Mouse (Mus musculus) bone marrow, adult 2 months (tissue): ENCODE measurements at regions not wholly inside any gene's neighbourhood (a gene's known extent, or its start where the extent isn't known, plus 50 kb on each side); places are given as distances from the start of the nearest gene placed in this dataset.

ENCODE experiments used
- H3K27ac ChIP-seq: fragments of 200-500 bp; 2 replicates; pipeline ENCODE4 v1.5.1; 2012; ENCODE audit warnings: low read depth, mild to moderate bottlenecking, control low read depth, inconsistent platforms, low read length; ENCODE audit not compliant: control insufficient read depth, poor library complexity, insufficient read depth
- H3K4me1 ChIP-seq: fragments of 200-500 bp; 2 replicates; pipeline ENCODE4 v1.6.1; 2011; ENCODE audit warnings: low read length; ENCODE audit not compliant: control insufficient read depth, insufficient read depth
- H3K4me3 ChIP-seq: fragments of 200-500 bp; replicated peaks from 2 replicates; pipeline ENCODE3; 2011; ENCODE audit warnings: mild to moderate bottlenecking, low read depth, low read length, control low read depth; ENCODE audit not compliant: control insufficient read depth
- CTCF ChIP-seq: fragments of 200-500 bp; IDR thresholded peaks from 2 replicates; pipeline ENCODE4 v1.5.1; 2011; ENCODE audit warnings: low read length, control low read depth; ENCODE audit not compliant: control insufficient read depth, insufficient read depth
- POLR2A ChIP-seq: fragments of 200-500 bp; IDR thresholded peaks from 2 replicates; pipeline ENCODE4 v1.6.1; 2011; ENCODE audit warnings: low read depth, mild to moderate bottlenecking, control low read depth, low read length, borderline replicate concordance; ENCODE audit not compliant: control insufficient read depth
- WGBS: fragments of 180-500 bp; shearing (Covaris S2); methylation state at CpG from one replicate; pipeline ENCODE4 v1.1.7; 2018; 5-methylcytosine and 5-hydroxymethylcytosine counted together

- Histone ChIP-seq H3K4me1 (no peaks in the 10 kb centered on the region), H3K4me3 (no peak overlapping the region), H3K27ac (no peak overlapping the region)
- TF ChIP-seq CTCF (no peak), POLR2A (no peak)
- 50% methylated on average over 2 of the region's 2 CpGs for WGBS
Observed at GRCm38 (mm10) chr7:111268197-111268596, 185.4 kb upstream of the Eif4g2 start.

- TF ChIP-seq CTCF (no peak), POLR2A (no peak)
- Histone ChIP-seq H3K27ac (no peak overlapping the region), H3K4me3 (no peak overlapping the region), H3K4me1 (peaks cover 4% of the 10 kb centered on the region)
- WGBS = 65% methylated on average over 1 of the region's 1 CpGs
Observed at GRCm38 (mm10) chr7:111263302-111263701, 180.5 kb upstream of the Eif4g2 start.

GRCm38 (mm10) chr7:111259630-111260574, 177.1 kb upstream of the Eif4g2 start:
- Histone ChIP-seq H3K4me1 (peaks cover 4% of the 10 kb centered on the region), H3K27ac (peak overlapping the region; percentile 29), H3K4me3 (no peak overlapping the region)
- TF ChIP-seq CTCF (no peak), POLR2A (no peak)
- 64% methylated on average over 11 of the region's 11 CpGs for WGBS

- WGBS = 86% methylated on average over 2 of the region's 2 CpGs
- Histone ChIP-seq H3K4me3 (no peak overlapping the region), H3K4me1 (peaks cover 4% of the 10 kb centered on the region), H3K27ac (no peak overlapping the region)
- no peak for TF ChIP-seq CTCF
- TF ChIP-seq POLR2A = no peak
Observed at GRCm38 (mm10) chr7:111257842-111258241, 175.0 kb upstream of the Eif4g2 start.

GRCm38 (mm10) chr7:111256199-111256598, 173.4 kb upstream of the Eif4g2 start:
- 71% methylated on average over 2 of the region's 2 CpGs for WGBS

GRCm38 (mm10) chr7:111249606-111250005, 166.8 kb upstream of the Eif4g2 start:
- Histone ChIP-seq H3K4me3 (no peak overlapping the region), H3K4me1 (no peaks in the 10 kb centered on the region), H3K27ac (no peak overlapping the region)
- WGBS = 28% methylated on average over 5 of the region's 5 CpGs
- peak; percentile 95 for TF ChIP-seq CTCF
- no peak for TF ChIP-seq POLR2A

More at GRCm38 (mm10) chr7:111256199-111256598, 173.4 kb upstream of the Eif4g2 start:
- no peak for TF ChIP-seq CTCF
- no peak for TF ChIP-seq POLR2A
- Histone ChIP-seq H3K4me1 (peaks cover 4% of the 10 kb centered on the region), H3K27ac (no peak overlapping the region), H3K4me3 (no peak overlapping the region)

GRCm38 (mm10) chr7:111245488-111245887, 162.7 kb upstream of the Eif4g2 start:
- Histone ChIP-seq H3K27ac (no peak overlapping the region), H3K4me3 (no peak overlapping the region), H3K4me1 (no peaks in the 10 kb centered on the region)
- TF ChIP-seq POLR2A (no peak), CTCF (no peak)
- 81% methylated on average over 8 of the region's 8 CpGs for WGBS

- Histone ChIP-seq H3K27ac (no peak overlapping the region), H3K4me3 (no peak overlapping the region), H3K4me1 (no peaks in the 10 kb centered on the region)
- TF ChIP-seq POLR2A (no peak), CTCF (no peak)
- 60% methylated on average over 6 of the region's 6 CpGs for WGBS
Observed at GRCm38 (mm10) chr7:111245067-111245466, 162.2 kb upstream of the Eif4g2 start.
